In genomic region chr14:78870036-78870435, GRCm38 (mm10) we compare ENCODE assay signal across 28 mouse cellular contexts. TPM values are rescaled to one million over a fixed set of nuclear protein-coding genes. Genes with fewer than 3 reads are reported as not detected.
DNase-seq lines count a peak whose midpoint lies in the region; ATAC-seq lines count a peak whose summit lies in the region.
"Had no signal": no experiment of that assay in that cellular context is flagged by ENCODE, and none has a peak within 500 bp of the region (broad histone marks: within the 10 kb centered on the region; RNA-seq: fewer than 3 reads in every experiment).

No protein-coding gene starts in this region.

- no peak overlapping the region for H3K9ac ChIP-seq in forebrain, embryonic 13.5 days
- no peak overlapping the region for H3K9ac ChIP-seq in midbrain, embryonic 11.5 days (ENCODE audit: low read length)
- no peak overlapping the region for H3K9ac ChIP-seq in midbrain, embryonic 14.5 days (replicated peaks; ENCODE audit: low read length)
- H3K9ac ChIP-seq: embryonic facial prominence, embryonic 12.5 days; embryonic facial prominence, embryonic 15.5 days; forebrain, embryonic 12.5 days; heart, embryonic 13.5 days; hindbrain, embryonic 15.5 days; intestine, embryonic 15.5 days had no signal

- WGBS in forebrain, embryonic 10.5 days = 31% methylated on average over 2 of the region's 2 CpGs
- WGBS in forebrain, embryonic 13.5 days = 20% methylated on average over 2 of the region's 2 CpGs
- 21% methylated on average over 2 of the region's 2 CpGs for WGBS in midbrain, embryonic 11.5 days
- WGBS in midbrain, embryonic 14.5 days = 27% methylated on average over 2 of the region's 2 CpGs

- ATAC-seq in forebrain, embryonic 13.5 days = no peak
- no peak for ATAC-seq in midbrain, embryonic 11.5 days (ENCODE audit: low FRiP score)
- ATAC-seq in midbrain, embryonic 14.5 days (ENCODE audit: low FRiP score, low TSS enrichment) = no peak
- ATAC-seq: forebrain, embryonic 16.5 days; intestine, embryonic 15.5 days had no signal

- H3K36me3 ChIP-seq in forebrain, embryonic 10.5 days (replicated peaks) = peaks cover 10% of the 10 kb centered on the region; the same call in 1 of the 2 replicates
- H3K36me3 ChIP-seq in forebrain, embryonic 13.5 days (ENCODE audit: poor library complexity, severe bottlenecking) = peaks cover 4% of the 10 kb centered on the region; the same call in 1 of the 2 replicates
- H3K36me3 ChIP-seq in midbrain, embryonic 11.5 days (ENCODE audit: control insufficient read depth, insufficient read depth, low read length) = no peaks in the 10 kb centered on the region
- no peaks in the 10 kb centered on the region for H3K36me3 ChIP-seq in midbrain, embryonic 14.5 days (ENCODE audit: control insufficient read depth, insufficient read depth, low read length)
- H3K36me3 ChIP-seq: embryonic facial prominence, embryonic 12.5 days; forebrain, embryonic 12.5 days had no signal

- H3K27me3 ChIP-seq in forebrain, embryonic 10.5 days (ENCODE audit: poor library complexity, severe bottlenecking) = no peaks in the 10 kb centered on the region
- no peaks in the 10 kb centered on the region for H3K27me3 ChIP-seq in forebrain, embryonic 13.5 days
- no peaks in the 10 kb centered on the region for H3K27me3 ChIP-seq in midbrain, embryonic 11.5 days (ENCODE audit: control insufficient read depth, insufficient read depth, low read length)
- H3K27me3 ChIP-seq in midbrain, embryonic 14.5 days (ENCODE audit: control insufficient read depth, insufficient read depth, low read length) = no peaks in the 10 kb centered on the region
- H3K27me3 ChIP-seq: CH12.LX; embryonic facial prominence, embryonic 12.5 days; embryonic facial prominence, embryonic 15.5 days; forebrain, embryonic 12.5 days; heart, embryonic 13.5 days; hindbrain, embryonic 15.5 days; intestine, embryonic 15.5 days had no signal

- no peak overlapping the region for H3K4me3 ChIP-seq in forebrain, embryonic 10.5 days
- no peak overlapping the region for H3K4me3 ChIP-seq in forebrain, embryonic 13.5 days
- H3K4me3 ChIP-seq in midbrain, embryonic 11.5 days (ENCODE audit: low read depth, low read length) = no peak overlapping the region
- H3K4me3 ChIP-seq in midbrain, embryonic 14.5 days (replicated peaks; ENCODE audit: low read depth, low read length) = no peak overlapping the region
- H3K4me3 ChIP-seq: embryonic facial prominence, embryonic 12.5 days; embryonic facial prominence, embryonic 15.5 days; forebrain, embryonic 12.5 days; heart, adult 2 months; heart, embryonic 10.5 days; heart, embryonic 13.5 days; hindbrain, embryonic 15.5 days; intestine, embryonic 15.5 days had no signal

- H3K9me3 ChIP-seq in forebrain, embryonic 10.5 days = peaks cover 3% of the 10 kb centered on the region; the same call in 1 of the 2 replicates
- no peaks in the 10 kb centered on the region for H3K9me3 ChIP-seq in forebrain, embryonic 13.5 days (replicated peaks)
- H3K9me3 ChIP-seq in midbrain, embryonic 11.5 days (ENCODE audit: control insufficient read depth, low read length) = no peaks in the 10 kb centered on the region
- no peaks in the 10 kb centered on the region for H3K9me3 ChIP-seq in midbrain, embryonic 14.5 days (ENCODE audit: control insufficient read depth, low read length)
- H3K9me3 ChIP-seq: embryonic facial prominence, embryonic 12.5 days; embryonic facial prominence, embryonic 15.5 days; forebrain, embryonic 12.5 days; heart, embryonic 10.5 days; heart, embryonic 13.5 days; hindbrain, embryonic 15.5 days; intestine, embryonic 15.5 days had no signal

- H3K4me2 ChIP-seq in forebrain, embryonic 13.5 days = no peak overlapping the region
- no peak overlapping the region for H3K4me2 ChIP-seq in midbrain, embryonic 11.5 days
- H3K4me2 ChIP-seq in midbrain, embryonic 14.5 days (ENCODE audit: low read length) = no peak overlapping the region
- H3K4me2 ChIP-seq: embryonic facial prominence, embryonic 12.5 days; embryonic facial prominence, embryonic 15.5 days; forebrain, embryonic 12.5 days; heart, embryonic 13.5 days; hindbrain, embryonic 15.5 days; intestine, embryonic 15.5 days had no signal

- H3K4me1 ChIP-seq in forebrain, embryonic 10.5 days = peaks cover 6% of the 10 kb centered on the region; the same call in 1 of the 2 replicates
- H3K4me1 ChIP-seq in forebrain, embryonic 13.5 days = no peaks in the 10 kb centered on the region
- H3K4me1 ChIP-seq in midbrain, embryonic 11.5 days (ENCODE audit: control insufficient read depth, insufficient read depth, low read length) = no peaks in the 10 kb centered on the region
- no peaks in the 10 kb centered on the region for H3K4me1 ChIP-seq in midbrain, embryonic 14.5 days (ENCODE audit: control insufficient read depth, insufficient read depth, low read length)
- H3K4me1 ChIP-seq: embryonic facial prominence, embryonic 12.5 days; embryonic facial prominence, embryonic 15.5 days; heart, embryonic 10.5 days; heart, embryonic 13.5 days; hindbrain, embryonic 15.5 days; intestine, embryonic 15.5 days had no signal

- DNase-seq in forebrain, embryonic 10.5 days (ENCODE audit: extremely low spot score, low spot score) = no peak
- DNase-seq in midbrain, embryonic 11.5 days (ENCODE audit: low spot score, missing footprints) = peak; percentile 67
- DNase-seq in midbrain, embryonic 14.5 days = no peak
- DNase-seq in ZHBTc4 (ENCODE audit: low read depth, low spot score) = peak; percentile 48
- DNase-seq in spleen, postnatal 4 days (ENCODE audit: low spot score in 2 of 2) = no peak
- DNase-seq: adrenal gland, adult 2 months; adrenal gland, postnatal 14 days; B cell, adult 2 months; cerebellum, adult 11-12 months; cerebellum, adult 8-10 months; cerebellum, postnatal 10 days; cerebellum, postnatal 36 days; gastrocnemius, postnatal 10 days; gastrocnemius, postnatal 36 days; heart, adult 2 months; heart, postnatal 14 days; heart, postnatal 4 days; kidney, adult 18-20 months had no signal

- H3K27ac ChIP-seq in forebrain, embryonic 10.5 days = peak overlapping the region; percentile 31; the same call in 1 of the 2 replicates
- no peak overlapping the region for H3K27ac ChIP-seq in forebrain, embryonic 13.5 days
- no peak overlapping the region for H3K27ac ChIP-seq in midbrain, embryonic 11.5 days (ENCODE audit: low read depth, low read length)
- no peak overlapping the region for H3K27ac ChIP-seq in midbrain, embryonic 14.5 days (replicated peaks; ENCODE audit: low read depth, low read length)
- H3K27ac ChIP-seq: embryonic facial prominence, embryonic 12.5 days; embryonic facial prominence, embryonic 15.5 days; forebrain, embryonic 12.5 days; heart, adult 2 months; heart, embryonic 10.5 days; heart, embryonic 13.5 days; hindbrain, embryonic 15.5 days; intestine, embryonic 15.5 days had no signal

RNA-seq across cellular contexts. Expression of gene Vwa8, which starts 21.2 kb away (rescaled TPM):
- polyA plus RNA-seq in forebrain, embryonic 10.5 days (2016; fragmentation: Nextera tagmentation; extraction: Ambion mirVana) = 7.8 and 7.9 TPM in 2 replicates
- polyA plus RNA-seq in forebrain, embryonic 13.5 days (2015; fragmentation: Nextera tagmentation; extraction: Ambion mirVana) = 5.2 and 6.5 TPM in 2 replicates
- 7.0 and 7.7 TPM in 2 replicates for polyA plus RNA-seq in midbrain, embryonic 11.5 days (2014; fragmentation: Nextera tagmentation; extraction: Ambion mirVana)
- polyA plus RNA-seq in midbrain, embryonic 14.5 days (2014; fragmentation: Nextera tagmentation; extraction: Ambion mirVana) = 5.6 and 8.0 TPM in 2 replicates

Comparison
In these comparisons a context has a peak if more than half of its experiments do, and no peak if none do; other contexts are left out.
1. DNase-seq: peak in midbrain, embryonic 11.5 days (single experiment) and ZHBTc4 (single experiment); none in forebrain, embryonic 10.5 days (single experiment), midbrain, embryonic 14.5 days (single experiment) and spleen, postnatal 4 days (0 of 2).